Mouse (Mus musculus) heart, adult 8-10 months (tissue): Measurements from ENCODE around the gene Dnajc7. TPM values are rescaled to one million over a fixed set of nuclear protein-coding genes. Genes with fewer than 3 reads are reported as not detected.
"Not testable (repeated sequence)": the region's sequence is repeated elsewhere in the genome, so short reads cannot be mapped to it uniquely, and the experiment has no call there.

Source experiments
- DNase-seq: peaks from one replicate; pipeline ENCODE4 v3.0.0; 2022; ENCODE audit warnings: low spot score
- total RNA-seq, 4 experiments: library from RNA; stranded (reverse); gene quantifications; 2 replicates each; pipeline ENCODE4 v1.2.4; 2022

Gene Dnajc7
- total RNA-seq, 4 experiments from 2014 or later: 89.7 to 121 (median 109) TPM

- no peak for DNase-seq
Measured at GRCm38 (mm10) chr11:100549466-100549865, 70.5 kb downstream of the Dnajc7 start.

- DNase-seq: no peak
Measured at GRCm38 (mm10) chr11:100548141-100548540, 71.8 kb downstream of the Dnajc7 start.

GRCm38 (mm10) chr11:100546955-100547354 lies 73.0 kb downstream of the Dnajc7 start:
- DNase-seq: no peak

- no peak for DNase-seq
Measured at GRCm38 (mm10) chr11:100545746-100546085, 74.3 kb downstream of the Dnajc7 start.

GRCm38 (mm10) chr11:100544832-100545745 lies 74.9 kb downstream of the Dnajc7 start, which contains the start of gene Ttc25:
TSS of gene Ttc25 (plus strand) at chr11:100545607.
- DNase-seq: peak; percentile 87

- no peak for DNase-seq
Measured at GRCm38 (mm10) chr11:100541577-100541976, 78.4 kb downstream of the Dnajc7 start.

GRCm38 (mm10) chr11:100540966-100541365 lies 79.0 kb downstream of the Dnajc7 start:
- no peak for DNase-seq

- DNase-seq: no peak
Measured at GRCm38 (mm10) chr11:100536466-100536865, 83.5 kb downstream of the Dnajc7 start.

- no peak for DNase-seq
Measured at GRCm38 (mm10) chr11:100535996-100536395, 84.0 kb downstream of the Dnajc7 start.

GRCm38 (mm10) chr11:100534821-100535220 lies 85.1 kb downstream of the Dnajc7 start:
- not testable (repeated sequence) for DNase-seq

GRCm38 (mm10) chr11:100534411-100534810 lies 85.6 kb downstream of the Dnajc7 start:
- DNase-seq: not testable (repeated sequence)

GRCm38 (mm10) chr11:100533871-100534270 lies 86.1 kb downstream of the Dnajc7 start:
- DNase-seq: no peak

Other genes with a start within 250 kb of the Dnajc7 start
- 100 to 1,000 TPM; 224 to 279 (median 261) TPM for gene Jup, start 222.4 kb downstream of the Dnajc7 start, total RNA-seq
- gene P3h4, start 205.3 kb downstream of the Dnajc7 start, total RNA-seq: 10 to 100 TPM; 13.7 to 19.4 (median 16.4) TPM
- 10 to 100 TPM in 1 of 4 experiments, 1 to 10 TPM in 3; 9.0 to 11.1 (median 9.0) TPM for gene Fkbp10, start 204.5 kb downstream of the Dnajc7 start, total RNA-seq
- 10 to 100 TPM; 18.8 to 28.0 (median 25.2) TPM for gene Nt5c3b, start 178.4 kb downstream of the Dnajc7 start, total RNA-seq
- under 1 TPM; 0.59 to 0.90 (median 0.77) TPM for gene Klhl10, start 178.3 kb downstream of the Dnajc7 start, total RNA-seq
- 1 to 10 TPM; 5.7 to 6.7 (median 6.4) TPM for gene Klhl11, start 147.4 kb downstream of the Dnajc7 start, total RNA-seq
- gene Acly, start 92.2 kb downstream of the Dnajc7 start, total RNA-seq: 10 to 100 TPM; 20.0 to 39.1 (median 27.5) TPM
- under 1 TPM; 0.08 to 0.53 (median 0.21) TPM for gene Ttc25, start 74.6 kb downstream of the Dnajc7 start, total RNA-seq
- 1 to 10 TPM; 5.0 to 5.7 (median 5.4) TPM for gene Cnp, start 45.3 kb downstream of the Dnajc7 start, total RNA-seq
- gene Nkiras2, start 924 bp downstream of the Dnajc7 start, total RNA-seq: 10 to 100 TPM; 49.3 to 59.3 (median 55.2) TPM
- gene Zfp385c, start 72.3 kb upstream of the Dnajc7 start, total RNA-seq: under 1 TPM; 0.09 to 0.53 (median 0.28) TPM
- gene Dhx58, start 84.1 kb upstream of the Dnajc7 start, total RNA-seq: 1 to 10 TPM in 1 of 4 experiments, under 1 TPM in 3; 0.38 to 1.1 (median 0.78) TPM
- 10 to 100 TPM; 12.3 to 14.0 (median 13.1) TPM for gene Kat2a, start 92.3 kb upstream of the Dnajc7 start, total RNA-seq
- under 1 TPM in 1 of 4 experiments, not detected in 3; 0.37 TPM for gene Hspb9, start 93.7 kb upstream of the Dnajc7 start, total RNA-seq
- gene Rab5c, start 118.0 kb upstream of the Dnajc7 start, total RNA-seq: 10 to 100 TPM; 47.1 to 62.6 (median 51.0) TPM
- not detected for gene Kcnh4, start 139.8 kb upstream of the Dnajc7 start, total RNA-seq
- gene Hcrt, start 142.8 kb upstream of the Dnajc7 start, total RNA-seq: not detected
- 10 to 100 TPM in 2 of 4 experiments, 1 to 10 TPM in 2; 9.1 to 14.1 (median 10.0) TPM for gene Ghdc, start 150.8 kb upstream of the Dnajc7 start, total RNA-seq
- 10 to 100 TPM; 57.2 to 64.8 (median 62.7) TPM for gene Stat5b, start 230.6 kb upstream of the Dnajc7 start, total RNA-seq
- gene Stat5a, start 239.2 kb upstream of the Dnajc7 start, total RNA-seq: 10 to 100 TPM; 16.5 to 26.5 (median 21.6) TPM